Mouse (Mus musculus) megakaryocyte, adult 5-6 weeks (primary cell): ENCODE measurements around the gene AI481877. TPM values are rescaled to one million over a fixed set of nuclear protein-coding genes. Genes with fewer than 3 reads are reported as not detected.

Source experiments
- ATAC-seq: 2 replicates; pipeline ENCODE4 v1.8.0; 2016; ENCODE audit warnings: mild to moderate bottlenecking, inconsistent platforms; ENCODE audit not compliant: poor library complexity, severe bottlenecking
- total RNA-seq, 2 experiments: library from RNA; stranded (forward) in 1 of 2; stranded (reverse) in 1 of 2; fragments of 153-499, 151-499 nt in 1 of 2; fragments of 221-1000, 200-1000 nt in 1 of 2; gene quantifications; 2 replicates each; pipeline versions ENCODE4 v1.2.3 to v1.2.4; 2015 to 2017

The AI481877 gene
- total RNA-seq, 2 experiments from 2014 or later: not detected

GRCm38 (mm10) chr4:59035786-59036350, 102.9 kb downstream of the AI481877 start:
- peak; percentile 12; the same call in 1 of the 2 replicates for ATAC-seq

GRCm38 (mm10) chr4:59034918-59035785, 103.6 kb downstream of the AI481877 start, which contains the start of gene Gng10:
Gene Gng10 (plus strand): TSS chr4:59035088.
- peak; percentile 69 for ATAC-seq

- no peak for ATAC-seq
These were observed 104.4 kb downstream of the AI481877 start for GRCm38 (mm10) chr4:59034325-59034917.

- no peak for ATAC-seq
These were observed 121.9 kb downstream of the AI481877 start for GRCm38 (mm10) chr4:59016922-59017321.

- ATAC-seq: no peak
These were observed 123.6 kb downstream of the AI481877 start for GRCm38 (mm10) chr4:59015181-59015580.

- ATAC-seq: no peak
These were observed 127.3 kb downstream of the AI481877 start for GRCm38 (mm10) chr4:59011446-59011845.

GRCm38 (mm10) chr4:59009696-59010095, 129.1 kb downstream of the AI481877 start:
- ATAC-seq: peak; percentile 51

- peak; percentile 82 for ATAC-seq
These were observed 129.6 kb downstream of the AI481877 start for GRCm38 (mm10) chr4:59009186-59009585.

- ATAC-seq: no peak
These were observed 130.8 kb downstream of the AI481877 start for GRCm38 (mm10) chr4:59007974-59008373.

GRCm38 (mm10) chr4:59007016-59007415, 131.8 kb downstream of the AI481877 start:
- ATAC-seq: no peak

- ATAC-seq: no peak
These were observed 132.6 kb downstream of the AI481877 start for GRCm38 (mm10) chr4:59006211-59006610.

GRCm38 (mm10) chr4:59003806-59004200, 135.0 kb downstream of the AI481877 start:
- ATAC-seq: no peak

GRCm38 (mm10) chr4:59002948-59003805, 135.6 kb downstream of the AI481877 start, which contains the start of gene Gm20503:
Gene Gm20503 (plus strand): TSS chr4:59003210.
- peak; percentile 93 for ATAC-seq

GRCm38 (mm10) chr4:59000614-59001013, 138.2 kb downstream of the AI481877 start:
- ATAC-seq: 0 out of 2 replicates have a peak, but pooled peaks have one; percentile 23

- ATAC-seq: peak; percentile 64
These were observed 139.1 kb downstream of the AI481877 start for GRCm38 (mm10) chr4:58999686-59000085.

GRCm38 (mm10) chr4:58998688-58999087, 140.1 kb downstream of the AI481877 start:
- ATAC-seq: no peak

GRCm38 (mm10) chr4:58997081-58997480, 141.7 kb downstream of the AI481877 start:
- no peak for ATAC-seq

- ATAC-seq: no peak
These were observed 143.5 kb downstream of the AI481877 start for GRCm38 (mm10) chr4:58995251-58995693.

GRCm38 (mm10) chr4:58994762-58995161, 144.0 kb downstream of the AI481877 start, which contains the start of gene Dnajc25:
Gene Dnajc25 (plus strand): TSS chr4:58995062.
- no peak for ATAC-seq
